Mouse (Mus musculus): ENCODE measurements around the gene Ptprk. TPM values are rescaled to one million over a fixed set of nuclear protein-coding genes. Genes with fewer than 3 reads are reported as not detected.

Ptprk gene
- total RNA-seq, 2 experiments from 2014 or later = 3.2 to 5.9 TPM

GRCm38 (mm10) chr10:28299207-28299606 is 224.6 kb downstream of the Ptprk start:
- H3K27ac ChIP-seq = no peak overlapping the region
- H3K4me3 ChIP-seq = no peak overlapping the region
- no peak for TF ChIP-seq CTCF (IDR thresholded peaks at IDR 0.05)
- intact Hi-C loops (cut with DNase I) = no loop called here
- DNase-seq = no peak

GRCm38 (mm10) chr10:28303856-28304255 is 229.2 kb downstream of the Ptprk start:
- intact Hi-C loops (cut with DNase I) = no loop called here
- TF ChIP-seq CTCF (IDR thresholded peaks at IDR 0.05) = no peak
- H3K4me3 ChIP-seq = no peak overlapping the region
- DNase-seq = no peak
- no peak overlapping the region for H3K27ac ChIP-seq

- intact Hi-C loops (cut with DNase I) = no loop called here
- DNase-seq = no peak
- no peak overlapping the region for H3K4me3 ChIP-seq
- no peak for TF ChIP-seq CTCF (IDR thresholded peaks at IDR 0.05)
- H3K27ac ChIP-seq = no peak overlapping the region
These were observed 229.8 kb downstream of the Ptprk start for GRCm38 (mm10) chr10:28304292-28304875.

- H3K27ac ChIP-seq = no peak overlapping the region
- no peak for DNase-seq
- intact Hi-C loops (cut with DNase I) = no loop called here
- no peak overlapping the region for H3K4me3 ChIP-seq
- no peak for TF ChIP-seq CTCF (IDR thresholded peaks at IDR 0.05)
These were observed 231.9 kb downstream of the Ptprk start for GRCm38 (mm10) chr10:28306451-28307086.

- no peak for DNase-seq
- intact Hi-C loops (cut with DNase I) = no loop called here
- TF ChIP-seq CTCF (IDR thresholded peaks at IDR 0.05) = no peak
- H3K4me3 ChIP-seq = no peak overlapping the region
- H3K27ac ChIP-seq = no peak overlapping the region
These were observed 236.7 kb downstream of the Ptprk start for GRCm38 (mm10) chr10:28311369-28311768.

GRCm38 (mm10) chr10:28322995-28323394 is 248.4 kb downstream of the Ptprk start:
- DNase-seq = no peak
- intact Hi-C loops (cut with DNase I) = no loop called here
- Histone ChIP-seq H3K27ac (no peak overlapping the region), H3K4me3 (no peak overlapping the region)
- TF ChIP-seq CTCF (IDR thresholded peaks at IDR 0.05) = no peak

- no peak for DNase-seq
- Histone ChIP-seq H3K27ac (no peak overlapping the region), H3K4me3 (no peak overlapping the region)
- intact Hi-C loops (cut with DNase I) = no loop called here
- TF ChIP-seq CTCF (IDR thresholded peaks at IDR 0.05) = no peak
These were observed 260.6 kb downstream of the Ptprk start for GRCm38 (mm10) chr10:28335232-28335631.

GRCm38 (mm10) chr10:28338536-28338935 is 263.9 kb downstream of the Ptprk start:
- H3K27ac ChIP-seq = no peak overlapping the region
- H3K4me3 ChIP-seq = no peak overlapping the region
- no peak for DNase-seq
- TF ChIP-seq CTCF (IDR thresholded peaks at IDR 0.05) = no peak
- intact Hi-C loops (cut with DNase I) = no loop called here

- intact Hi-C loops (cut with DNase I) = no loop called here
- no peak overlapping the region for H3K27ac ChIP-seq
- no peak for TF ChIP-seq CTCF (IDR thresholded peaks at IDR 0.05)
- H3K4me3 ChIP-seq = no peak overlapping the region
- peak; percentile 54 for DNase-seq
These were observed 270.6 kb downstream of the Ptprk start for GRCm38 (mm10) chr10:28345196-28345681.

- no peak for TF ChIP-seq CTCF (IDR thresholded peaks at IDR 0.05)
- Histone ChIP-seq H3K27ac (no peak overlapping the region), H3K4me3 (no peak overlapping the region)
- intact Hi-C loops (cut with DNase I) = no loop called here
- DNase-seq = no peak
These were observed 290.7 kb downstream of the Ptprk start for GRCm38 (mm10) chr10:28365291-28365690.

GRCm38 (mm10) chr10:28366065-28366677 is 291.6 kb downstream of the Ptprk start:
- no peak for TF ChIP-seq CTCF (IDR thresholded peaks at IDR 0.05)
- DNase-seq = no peak
- intact Hi-C loops (cut with DNase I) = no loop called here
- no peak overlapping the region for H3K4me3 ChIP-seq
- no peak overlapping the region for H3K27ac ChIP-seq

GRCm38 (mm10) chr10:28369808-28370207 is 295.2 kb downstream of the Ptprk start:
- H3K4me3 ChIP-seq = no peak overlapping the region
- H3K27ac ChIP-seq = no peak overlapping the region
- intact Hi-C loops (cut with DNase I) = no loop called here
- TF ChIP-seq CTCF (IDR thresholded peaks at IDR 0.05) = no peak
- DNase-seq = no peak

GRCm38 (mm10) chr10:28374874-28375273 is 300.3 kb downstream of the Ptprk start:
- no peak for TF ChIP-seq CTCF (IDR thresholded peaks at IDR 0.05)
- Histone ChIP-seq H3K27ac (no peak overlapping the region), H3K4me3 (no peak overlapping the region)
- intact Hi-C loops (cut with DNase I) = no loop called here
- no peak for DNase-seq
